Mouse (Mus musculus): ENCODE measurements around the gene Hnrnpa2b1. TPM values are rescaled to one million over a fixed set of nuclear protein-coding genes. Genes with fewer than 3 reads are reported as not detected.

Hnrnpa2b1 gene
- polyA plus RNA-seq, 1 experiment, result 434 TPM

GRCm38 (mm10) chr6:51479136-51479731 lies 9.5 kb upstream of the Hnrnpa2b1 start:
- TF ChIP-seq GATA1 (IDR thresholded peaks at IDR 0.05; ENCODE audit: low read length), result no peak

GRCm38 (mm10) chr6:51472213-51472612 lies 2.5 kb upstream of the Hnrnpa2b1 start:
- TF ChIP-seq GATA1 (IDR thresholded peaks at IDR 0.05; ENCODE audit: low read length), result no peak

- no peak for TF ChIP-seq GATA1 (IDR thresholded peaks at IDR 0.05; ENCODE audit: low read length)
Observed at GRCm38 (mm10) chr6:51471782-51472181, 2.1 kb upstream of the Hnrnpa2b1 start.

GRCm38 (mm10) chr6:51471179-51471505 lies 1.4 kb upstream of the Hnrnpa2b1 start:
- no peak for TF ChIP-seq GATA1 (IDR thresholded peaks at IDR 0.05; ENCODE audit: low read length)

GRCm38 (mm10) chr6:51470311-51471178 lies 851 bp upstream of the Hnrnpa2b1 start, which contains the start of gene Cbx3:
Gene Cbx3 (plus strand): TSS chr6:51470360.
- no peak for TF ChIP-seq GATA1 (IDR thresholded peaks at IDR 0.05; ENCODE audit: low read length)

- TF ChIP-seq GATA1 (IDR thresholded peaks at IDR 0.05; ENCODE audit: low read length), result no peak
Observed at GRCm38 (mm10) chr6:51468891-51469561, 668 bp downstream of the Hnrnpa2b1 start.

- TF ChIP-seq GATA1 (IDR thresholded peaks at IDR 0.05; ENCODE audit: low read length), result no peak
Observed at GRCm38 (mm10) chr6:51467649-51468048, 2.0 kb downstream of the Hnrnpa2b1 start.

- no peak for TF ChIP-seq GATA1 (IDR thresholded peaks at IDR 0.05; ENCODE audit: low read length)
Observed at GRCm38 (mm10) chr6:51460363-51460762, 9.3 kb downstream of the Hnrnpa2b1 start.

GRCm38 (mm10) chr6:51460021-51460360 lies 9.7 kb downstream of the Hnrnpa2b1 start:
- TF ChIP-seq GATA1 (IDR thresholded peaks at IDR 0.05; ENCODE audit: low read length), result no peak

- no peak for TF ChIP-seq GATA1 (IDR thresholded peaks at IDR 0.05; ENCODE audit: low read length)
Observed at GRCm38 (mm10) chr6:51459313-51460020, 10.2 kb downstream of the Hnrnpa2b1 start.

- TF ChIP-seq GATA1 (IDR thresholded peaks at IDR 0.05; ENCODE audit: low read length), result no peak
Observed at GRCm38 (mm10) chr6:51458925-51459312, 10.8 kb downstream of the Hnrnpa2b1 start.

- TF ChIP-seq GATA1 (IDR thresholded peaks at IDR 0.05; ENCODE audit: low read length), result no peak
Observed at GRCm38 (mm10) chr6:51457770-51458387, 11.8 kb downstream of the Hnrnpa2b1 start.

- no peak for TF ChIP-seq GATA1 (IDR thresholded peaks at IDR 0.05; ENCODE audit: low read length)
Observed at GRCm38 (mm10) chr6:51457283-51457682, 12.4 kb downstream of the Hnrnpa2b1 start.

- TF ChIP-seq GATA1 (IDR thresholded peaks at IDR 0.05; ENCODE audit: low read length), result no peak
Observed at GRCm38 (mm10) chr6:51456198-51456597, 13.5 kb downstream of the Hnrnpa2b1 start.

GRCm38 (mm10) chr6:51454949-51455348 lies 14.7 kb downstream of the Hnrnpa2b1 start:
- no peak for TF ChIP-seq GATA1 (IDR thresholded peaks at IDR 0.05; ENCODE audit: low read length)

All from G1E-ER4 (cell line).